ENCODE assay signal across 22 mouse cellular contexts in genomic region chr15:100700424-100700823, GRCm38 (mm10). TPM values are rescaled to one million over a fixed set of nuclear protein-coding genes. Genes with fewer than 3 reads are reported as not detected.
"Had no signal": no experiment of that assay in that cellular context is flagged by ENCODE, and none has a peak within 500 bp of the region (broad histone marks: within the 10 kb centered on the region; RNA-seq: fewer than 3 reads in every experiment).

No protein-coding gene starts in this region.

- H3K36me3 ChIP-seq: heart, embryonic 10.5 days; heart, embryonic 12.5 days; intestine, embryonic 15.5 days; limb, embryonic 10.5 days; limb, embryonic 12.5 days had no signal

- H3K4me2 ChIP-seq: heart, embryonic 12.5 days; hindbrain, embryonic 14.5 days; intestine, embryonic 15.5 days; limb, embryonic 12.5 days had no signal

- H3K4me3 ChIP-seq: gastrocnemius, adult 2 months; heart, embryonic 10.5 days; heart, embryonic 12.5 days; intestine, embryonic 15.5 days; left cerebral cortex, adult 2 months; limb, embryonic 10.5 days; limb, embryonic 12.5 days had no signal

- DNase-seq: gastrocnemius, adult 2 months; gastrocnemius, postnatal 10 days; gastrocnemius, postnatal 25 days; heart, adult 18-20 months; heart, postnatal 10 days; heart, postnatal 36 days; kidney, adult 18-20 months; kidney, adult 8-10 months; kidney, postnatal 10 days; kidney, postnatal 25 days; kidney, postnatal 4 days; liver had no signal

- ATAC-seq: hindbrain, embryonic 16.5 days; inflammation-experienced regulatory T-cells, adult 6 months; intestine, embryonic 15.5 days; intestine, postnatal 0 days had no signal

- H3K27ac ChIP-seq: gastrocnemius, adult 2 months; heart, embryonic 10.5 days; hindbrain, embryonic 14.5 days; intestine, embryonic 15.5 days; left cerebral cortex, adult 2 months; limb, embryonic 10.5 days; limb, embryonic 12.5 days had no signal

- H3K9ac ChIP-seq: heart, embryonic 12.5 days; hindbrain, embryonic 14.5 days; intestine, embryonic 15.5 days; limb, embryonic 12.5 days had no signal

- H3K9me3 ChIP-seq: heart, embryonic 10.5 days; heart, embryonic 12.5 days; intestine, embryonic 15.5 days; limb, embryonic 10.5 days; limb, embryonic 12.5 days had no signal

RNA-seq across cellular contexts. Expression of gene Cela1, which starts 12.7 kb away (rescaled TPM):
- total RNA-seq: gastrocnemius, adult 2 months; gastrocnemius, postnatal 25 days had no signal
